Mouse (Mus musculus) C3H10T1/2 (cell line): ENCODE data around the gene Hint3. TPM values are rescaled to one million over a fixed set of nuclear protein-coding genes. Genes with fewer than 3 reads are reported as not detected.

Source experiments
- polyA plus RNA-seq, 2 experiments: library from polyadenylated mRNA; unstranded; fragments of >200 nt; fragmentation: generic; extraction: Trizol; gene quantifications; one replicate each; pipeline ENCODE4 v1.2.1; 2012; ENCODE audit warnings: missing spikeins in 2 of 2

Gene Hint3
- polyA plus RNA-seq: 10 to 100 TPM in 1 of 2 experiments, 1 to 10 TPM in 1; 7.1 to 18.0 TPM

GRCm38 (mm10) chr10:30629513-30629912 lies at the start of gene Hint3:
Gene Hint3, minus strand, starts transcription at chr10:30629632.

GRCm38 (mm10) chr10:30600542-30600966 lies 28.9 kb downstream of the Hint3 start, which contains the start of gene Trmt11:
Gene Trmt11, minus strand, starts transcription at chr10:30600749.

Other genes with a start within 250 kb of the Hint3 start
- 1 to 10 TPM in 1 of 2 experiments, under 1 TPM in 1; 0.26 to 1.7 TPM for gene Trmt11, start 28.9 kb downstream of the Hint3 start, polyA plus RNA-seq
- 1 to 10 TPM in 1 of 2 experiments, under 1 TPM in 1; 0.62 to 1.7 TPM for gene Ncoa7, start 173.7 kb upstream of the Hint3 start, polyA plus RNA-seq
- gene Hey2, start 213.2 kb upstream of the Hint3 start, polyA plus RNA-seq: not detected